Mouse (Mus musculus): ENCODE measurements around the gene Myo18a. TPM values are rescaled to one million over a fixed set of nuclear protein-coding genes. Genes with fewer than 3 reads are reported as not detected.

Gene Myo18a
- polyA plus RNA-seq, 1 experiment from 2014 or later, result 56.3 TPM

DNA sequence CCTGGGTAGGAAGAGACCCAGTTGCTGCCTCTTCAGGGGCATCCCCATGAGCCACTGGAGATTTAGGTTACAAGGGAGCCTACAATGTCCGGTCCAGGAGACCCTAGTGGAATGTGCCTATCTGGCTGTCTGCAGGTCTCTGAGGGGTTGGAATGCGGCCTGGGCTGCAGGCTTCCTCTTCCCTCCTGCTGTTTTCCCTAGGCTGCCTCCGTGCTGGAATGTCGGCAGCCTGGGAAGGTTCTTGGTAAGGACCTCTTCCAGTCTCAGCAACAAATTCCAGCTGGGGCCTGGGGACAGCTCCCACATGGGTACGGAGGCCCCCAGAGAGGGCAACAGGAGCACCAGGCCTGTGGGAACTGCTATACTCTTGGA is 22.3 kb downstream of the Myo18a start:
- Histone ChIP-seq H3K9ac (no peak overlapping the region), H3K27ac (replicated peaks) (peak overlapping the region; percentile 89), H3K36me3 (no peaks in the 10 kb centered on the region), H3K4me1 (peaks cover 56% of the 10 kb centered on the region), H3K4me2 (replicated peaks) (no peak overlapping the region), H3K4me3 (replicated peaks) (no peak overlapping the region), H3K27me3 (no peaks in the 10 kb centered on the region), H3K9me3 (replicated peaks) (no peaks in the 10 kb centered on the region)
- 14% methylated on average over 5 of the region's 5 CpGs for WGBS
- ATAC-seq (ENCODE audit: insufficient number of reproducible peaks, low FRiP score, low TSS enrichment, low read depth), result no peak

- Histone ChIP-seq H3K27ac (replicated peaks) (peak overlapping the region; percentile 89), H3K27me3 (no peaks in the 10 kb centered on the region), H3K9me3 (replicated peaks) (no peaks in the 10 kb centered on the region), H3K9ac (no peak overlapping the region), H3K4me1 (peaks cover 61% of the 10 kb centered on the region), H3K4me2 (replicated peaks) (no peak overlapping the region), H3K4me3 (replicated peaks) (no peak overlapping the region), H3K36me3 (no peaks in the 10 kb centered on the region)
- 53% methylated on average over 7 of the region's 7 CpGs for WGBS
- no peak for ATAC-seq (ENCODE audit: insufficient number of reproducible peaks, low FRiP score, low TSS enrichment, low read depth)
Observed at GRCm38 (mm10) chr11:77785768-77786561, 22.9 kb downstream of the Myo18a start.

- Histone ChIP-seq H3K9ac (no peak within 1 kb of the TSS), H3K4me3 (replicated peaks) (no peak within 1 kb of the TSS), H3K27ac (replicated peaks) (no peak within 1 kb of the TSS), H3K4me2 (replicated peaks) (no peak within 1 kb of the TSS), H3K9me3 (replicated peaks) (no peaks in the 10 kb centered on the region), H3K27me3 (no peaks in the 10 kb centered on the region), H3K4me1 (peaks cover 68% of the 10 kb centered on the region), H3K36me3 (no peaks in the 10 kb centered on the region)
- WGBS, result 87% methylated on average over 5 of the region's 5 CpGs
- ATAC-seq (ENCODE audit: insufficient number of reproducible peaks, low FRiP score, low TSS enrichment, low read depth), result no peak
Observed at GRCm38 (mm10) chr11:77787707-77788106, 24.7 kb downstream of the Myo18a start, which contains the start of gene Gm10277. Gene Gm10277 (minus strand): TSS chr11:77787747.

DNA sequence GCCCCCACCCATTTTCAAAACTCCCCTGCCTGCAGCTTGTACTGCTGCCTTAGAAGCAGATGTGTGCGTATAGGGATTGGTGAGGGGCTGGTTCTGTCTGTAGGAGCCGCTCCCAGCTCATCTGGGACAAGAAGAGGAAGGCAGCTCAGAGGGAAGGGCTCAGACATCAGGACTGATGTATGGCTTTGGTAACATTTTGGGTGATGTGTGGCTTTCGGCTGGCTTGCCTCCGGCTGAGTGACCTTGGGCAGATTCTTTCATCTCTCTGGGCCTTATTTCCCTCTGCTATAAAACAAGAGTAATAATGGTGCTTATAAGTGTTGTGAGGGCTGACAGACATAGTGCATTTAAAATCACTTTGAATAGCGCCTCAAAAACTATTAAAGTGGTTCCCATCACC is 26.5 kb downstream of the Myo18a start:
- no peak overlapping the region for H3K27ac ChIP-seq (replicated peaks)
- H3K9me3 ChIP-seq (replicated peaks), result no peaks in the 10 kb centered on the region
- no peak overlapping the region for H3K4me2 ChIP-seq (replicated peaks)
- H3K36me3 ChIP-seq, result no peaks in the 10 kb centered on the region
- no peak overlapping the region for H3K4me3 ChIP-seq (replicated peaks)
- H3K27me3 ChIP-seq, result no peaks in the 10 kb centered on the region
- H3K9ac ChIP-seq, result no peak overlapping the region
- WGBS, result 84% methylated on average over 5 of the region's 5 CpGs
- no peak for ATAC-seq (ENCODE audit: insufficient number of reproducible peaks, low FRiP score, low TSS enrichment, low read depth)
- peaks cover 55% of the 10 kb centered on the region for H3K4me1 ChIP-seq

DNA sequence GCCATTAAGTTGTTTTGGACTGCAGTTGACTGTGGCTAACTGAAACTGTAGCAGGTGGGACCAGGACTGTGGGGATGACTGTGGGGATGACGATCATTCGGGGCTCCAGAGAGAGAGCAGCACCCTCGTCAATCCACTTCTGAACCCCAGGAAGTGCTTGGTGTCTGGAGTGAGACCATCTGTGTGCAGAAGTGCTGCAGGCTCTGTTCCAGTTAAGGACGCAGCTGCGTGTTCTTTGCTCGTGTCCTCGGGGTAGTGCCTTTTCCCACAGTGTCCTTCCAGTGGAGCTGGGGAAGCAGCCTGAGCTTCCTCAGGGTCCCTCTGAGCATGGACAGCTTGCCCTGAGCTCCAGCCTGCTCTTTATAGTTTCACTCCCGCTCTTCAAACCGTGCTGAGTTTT is 27.2 kb downstream of the Myo18a start:
- WGBS, result 35% methylated on average over 9 of the region's 9 CpGs

GRCm38 (mm10) chr11:77791241-77791727 is 28.2 kb downstream of the Myo18a start:
- Histone ChIP-seq H3K9ac (no peak overlapping the region), H3K4me3 (replicated peaks) (no peak overlapping the region), H3K4me2 (replicated peaks) (0 out of 2 replicates have a peak overlapping the region, but pooled peaks have one; percentile 15), H3K27ac (replicated peaks) (peak overlapping the region; percentile 78), H3K4me1 (peaks cover 37% of the 10 kb centered on the region), H3K9me3 (replicated peaks) (no peaks in the 10 kb centered on the region), H3K36me3 (no peaks in the 10 kb centered on the region), H3K27me3 (no peaks in the 10 kb centered on the region)
- peak; percentile 76 for ATAC-seq (ENCODE audit: insufficient number of reproducible peaks, low FRiP score, low TSS enrichment, low read depth)
- WGBS, result 18% methylated on average over 8 of the region's 8 CpGs

More for the DNA sequence above, 27.2 kb downstream of the Myo18a start:
- H3K4me2 ChIP-seq (replicated peaks), result no peak overlapping the region
- ATAC-seq (ENCODE audit: insufficient number of reproducible peaks, low FRiP score, low TSS enrichment, low read depth), result no peak
- no peak overlapping the region for H3K4me3 ChIP-seq (replicated peaks)
- no peaks in the 10 kb centered on the region for H3K36me3 ChIP-seq
- peaks cover 47% of the 10 kb centered on the region for H3K4me1 ChIP-seq
- H3K27me3 ChIP-seq, result no peaks in the 10 kb centered on the region
- H3K27ac ChIP-seq (replicated peaks), result peak overlapping the region; percentile 78
- no peak overlapping the region for H3K9ac ChIP-seq
- no peaks in the 10 kb centered on the region for H3K9me3 ChIP-seq (replicated peaks)

- H3K27ac ChIP-seq (replicated peaks), result peak overlapping the region; percentile 78
- peaks cover 33% of the 10 kb centered on the region for H3K4me1 ChIP-seq
- H3K4me2 ChIP-seq (replicated peaks), result 0 out of 2 replicates have a peak overlapping the region, but pooled peaks have one; percentile 15
- H3K9me3 ChIP-seq (replicated peaks), result no peaks in the 10 kb centered on the region
- ATAC-seq (ENCODE audit: insufficient number of reproducible peaks, low FRiP score, low TSS enrichment, low read depth), result no peak
- H3K27me3 ChIP-seq, result no peaks in the 10 kb centered on the region
- no peak overlapping the region for H3K9ac ChIP-seq
- H3K36me3 ChIP-seq, result no peaks in the 10 kb centered on the region
- WGBS, result 33% methylated on average over 12 of the region's 12 CpGs
- H3K4me3 ChIP-seq (replicated peaks), result no peak overlapping the region
Observed at GRCm38 (mm10) chr11:77791752-77792565, 28.9 kb downstream of the Myo18a start.

- no peaks in the 10 kb centered on the region for H3K9me3 ChIP-seq (replicated peaks)
- 44% methylated on average over 7 of the region's 7 CpGs for WGBS
- no peak for ATAC-seq (ENCODE audit: insufficient number of reproducible peaks, low FRiP score, low TSS enrichment, low read depth)
- no peak overlapping the region for H3K4me3 ChIP-seq (replicated peaks)
- H3K9ac ChIP-seq, result no peak overlapping the region
- no peaks in the 10 kb centered on the region for H3K27me3 ChIP-seq
- H3K36me3 ChIP-seq, result no peaks in the 10 kb centered on the region
- peak overlapping the region; percentile 78 for H3K27ac ChIP-seq (replicated peaks)
- H3K4me1 ChIP-seq, result peaks cover 33% of the 10 kb centered on the region
- H3K4me2 ChIP-seq (replicated peaks), result peak overlapping the region; percentile 69; the same call in 1 of the 2 replicates
Observed at GRCm38 (mm10) chr11:77792566-77792909, 29.5 kb downstream of the Myo18a start.

DNA sequence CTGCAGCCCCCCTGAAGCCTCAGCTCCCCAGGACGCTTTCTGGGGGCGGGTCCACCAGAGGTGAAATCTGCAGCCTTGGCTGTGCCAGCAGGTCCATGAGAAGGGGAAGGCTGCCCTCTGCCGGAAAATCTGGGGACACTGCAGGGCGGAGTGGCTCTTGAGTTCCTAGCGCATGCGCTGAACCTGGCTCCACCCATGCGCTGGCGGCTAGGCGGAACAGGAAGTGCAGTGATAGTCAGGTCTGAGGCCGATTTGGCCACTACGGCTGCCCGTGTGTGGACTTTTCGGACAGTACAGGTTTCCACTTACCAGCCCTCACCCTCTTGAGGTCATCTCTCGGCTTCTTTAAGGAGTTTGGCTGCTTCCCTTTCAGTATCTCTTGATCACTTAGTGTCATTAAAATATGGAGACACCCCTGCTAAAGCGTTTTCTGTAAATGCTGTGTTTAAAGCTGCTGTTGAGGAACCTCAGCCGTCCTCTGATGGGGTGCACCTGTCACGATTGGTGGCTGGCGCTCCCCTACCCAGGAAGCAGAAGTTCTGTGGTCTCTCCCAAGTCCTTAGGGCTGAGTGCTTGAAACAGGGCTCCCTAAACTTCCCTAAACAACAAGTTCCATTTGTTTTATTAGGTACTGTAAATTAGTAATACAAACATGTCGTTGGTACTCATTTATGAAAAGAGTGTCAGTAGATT is 30.3 kb downstream of the Myo18a start:
- H3K4me2 ChIP-seq (replicated peaks), result peak overlapping the region; percentile 69
- H3K9me3 ChIP-seq (replicated peaks), result no peaks in the 10 kb centered on the region
- H3K36me3 ChIP-seq, result no peaks in the 10 kb centered on the region
- peak; percentile 84 for ATAC-seq (ENCODE audit: insufficient number of reproducible peaks, low FRiP score, low TSS enrichment, low read depth)
- H3K27ac ChIP-seq (replicated peaks), result 0 out of 2 replicates have a peak overlapping the region, but pooled peaks have one; percentile 34
- 4% methylated on average over 19 of the region's 19 CpGs for WGBS
- H3K9ac ChIP-seq, result peak overlapping the region; percentile 40
- H3K4me3 ChIP-seq (replicated peaks), result peak overlapping the region; percentile 54
- H3K27me3 ChIP-seq, result no peaks in the 10 kb centered on the region
- H3K4me1 ChIP-seq, result peaks cover 33% of the 10 kb centered on the region

DNA sequence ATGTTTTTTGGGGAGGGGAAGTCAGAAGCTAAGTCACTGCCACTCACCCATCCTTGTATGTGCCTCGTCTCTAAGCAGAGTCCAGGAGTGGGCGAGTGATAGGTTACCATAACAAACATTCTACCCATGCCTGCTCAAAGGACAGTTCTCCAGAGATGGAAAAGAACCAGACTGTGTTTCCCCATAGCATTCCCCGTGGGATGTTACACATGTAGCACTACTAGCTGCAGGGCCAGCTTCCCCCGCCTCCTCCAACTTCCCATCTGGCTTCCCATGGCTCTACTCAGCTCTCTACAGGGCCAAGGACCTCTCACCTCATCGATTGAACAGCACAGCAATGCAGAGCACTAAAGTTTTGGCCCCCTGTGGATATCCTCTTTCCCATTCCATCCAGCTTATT is 32.2 kb downstream of the Myo18a start:
- Histone ChIP-seq H3K9ac (no peak overlapping the region), H3K9me3 (replicated peaks) (no peaks in the 10 kb centered on the region), H3K36me3 (no peaks in the 10 kb centered on the region), H3K4me3 (replicated peaks) (no peak overlapping the region), H3K4me1 (peaks cover 31% of the 10 kb centered on the region), H3K27me3 (no peaks in the 10 kb centered on the region), H3K27ac (replicated peaks) (no peak overlapping the region), H3K4me2 (replicated peaks) (no peak overlapping the region)
- no peak for ATAC-seq (ENCODE audit: insufficient number of reproducible peaks, low FRiP score, low TSS enrichment, low read depth)
- 77% methylated on average over 5 of the region's 5 CpGs for WGBS

- no peak overlapping the region; the same call in 1 of the 2 replicates for H3K4me3 ChIP-seq (replicated peaks)
- H3K27me3 ChIP-seq, result no peaks in the 10 kb centered on the region
- no peaks in the 10 kb centered on the region for H3K36me3 ChIP-seq
- no peak overlapping the region for H3K4me2 ChIP-seq (replicated peaks)
- peak overlapping the region; percentile 78 for H3K27ac ChIP-seq (replicated peaks)
- no peak for ATAC-seq (ENCODE audit: insufficient number of reproducible peaks, low FRiP score, low TSS enrichment, low read depth)
- no peak overlapping the region for H3K9ac ChIP-seq
- WGBS, result 54% methylated on average over 9 of the region's 9 CpGs
- no peaks in the 10 kb centered on the region for H3K9me3 ChIP-seq (replicated peaks)
- H3K4me1 ChIP-seq, result peaks cover 22% of the 10 kb centered on the region
Observed at GRCm38 (mm10) chr11:77800491-77800868, 37.4 kb downstream of the Myo18a start.

All from embryonic facial prominence, embryonic 15.5 days (tissue).